Mouse (Mus musculus) left cerebral cortex, adult 6 months (tissue): ENCODE data around the gene Tmem178. TPM values are rescaled to one million over a fixed set of nuclear protein-coding genes. Genes with fewer than 3 reads are reported as not detected.

ENCODE experiments used
- long read RNA-seq, 2 experiments: library from polyadenylated mRNA; unstranded; transcript quantifications; one replicate each; pipeline ENCODE4 v2.0.0; 2019 to 2020
- polyA plus RNA-seq: library from polyadenylated mRNA; unstranded; fragments of <200 nt; fragmentation: Nextera tagmentation; gene quantifications from 2 replicates; pipeline ENCODE4 v1.2.3, GENCODE M21; 2021

Gene Tmem178
- 64.7 and 67.6 TPM in 2 replicates for polyA plus RNA-seq
- long read RNA-seq, experiment 1, transcript Tmem178-201 (4 exons, 1,696 nt): major isoform, 186 of 202 reads
- long read RNA-seq, experiment 1, partial matches to known transcripts: 10 of 202 reads
- long read RNA-seq, experiment 1, other reads (novel, unspliced or antisense): 6 of 202 reads
- long read RNA-seq, experiment 2, transcript Tmem178-201 (4 exons, 1,696 nt): major isoform, 82 of 100 reads
- long read RNA-seq, experiment 2, partial matches to known transcripts: 5 of 100 reads
- long read RNA-seq, experiment 2, other reads (novel, unspliced or antisense): 13 of 100 reads

DNA sequence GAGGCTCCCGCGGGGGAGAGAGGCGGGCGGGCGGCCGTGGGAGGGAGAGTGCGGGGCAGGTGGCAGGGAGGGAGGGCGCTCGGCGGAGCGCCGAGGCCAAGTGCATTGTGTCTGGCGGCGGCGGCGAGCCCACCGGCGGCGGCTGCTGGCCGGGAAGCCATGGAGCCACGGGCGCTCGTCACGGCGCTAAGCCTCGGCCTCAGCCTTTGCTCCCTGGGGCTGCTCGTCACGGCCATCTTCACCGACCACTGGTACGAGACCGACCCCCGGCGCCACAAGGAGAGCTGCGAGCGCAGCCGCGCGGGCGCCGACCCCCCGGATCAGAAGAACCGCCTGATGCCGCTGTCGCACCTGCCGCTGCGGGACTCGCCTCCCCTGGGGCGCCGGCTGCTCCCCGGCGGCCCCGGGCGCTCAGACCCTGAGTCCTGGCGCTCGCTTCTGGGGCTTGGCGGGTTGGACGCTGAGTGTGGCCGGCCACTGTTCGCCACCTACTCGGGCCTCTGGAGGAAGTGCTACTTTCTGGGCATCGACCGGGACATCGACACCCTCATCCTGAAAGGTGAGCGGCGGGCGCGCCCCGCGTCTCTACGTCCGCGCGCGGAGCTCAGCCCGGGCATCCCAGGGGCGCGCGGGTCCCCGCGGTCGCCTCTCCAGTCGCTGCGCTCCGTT, at the start of gene Tmem178:
Gene Tmem178 (plus strand): TSS at position 103 of the 669 bp plus-strand sequence.

Other genes with a start within 250 kb of the Tmem178 start
- 6.2 and 8.8 TPM in 2 replicates for gene Map4k3, start 216.1 kb upstream of the Tmem178 start, polyA plus RNA-seq
- 5.2 and 6.6 TPM in 2 replicates for gene Thumpd2, start 120.5 kb downstream of the Tmem178 start, polyA plus RNA-seq